Mouse (Mus musculus): Measurements from ENCODE around the gene Myo18a.

Myo18a gene

GRCm38 (mm10) chr11:77901775-77902355 lies 138.8 kb downstream of the Myo18a start:
- DNase-seq, result no peak

- no peak for DNase-seq
Measured at GRCm38 (mm10) chr11:77903761-77904160, 140.7 kb downstream of the Myo18a start.

GRCm38 (mm10) chr11:77904707-77905106 lies 141.7 kb downstream of the Myo18a start:
- no peak for DNase-seq

- DNase-seq, result no peak
Measured at GRCm38 (mm10) chr11:77906097-77906687, 143.1 kb downstream of the Myo18a start.

GRCm38 (mm10) chr11:77906747-77907174 lies 143.7 kb downstream of the Myo18a start:
- DNase-seq, result no peak

- DNase-seq, result no peak
Measured at GRCm38 (mm10) chr11:77908468-77908867, 145.4 kb downstream of the Myo18a start.

GRCm38 (mm10) chr11:77909376-77909775 lies 146.3 kb downstream of the Myo18a start:
- DNase-seq, result no peak

- DNase-seq, result no peak
Measured at GRCm38 (mm10) chr11:77909776-77910175, 146.7 kb downstream of the Myo18a start.

GRCm38 (mm10) chr11:77913505-77913904 lies 150.5 kb downstream of the Myo18a start:
- no peak for DNase-seq

GRCm38 (mm10) chr11:77914598-77915260 lies 151.7 kb downstream of the Myo18a start:
- DNase-seq, result no peak

Data from thymus, postnatal 25 days (tissue).